Mouse (Mus musculus): ENCODE measurements at regions not wholly inside any gene's neighbourhood (a gene's known extent, or its start where the extent isn't known, plus 50 kb on each side); places are given as distances from the start of the nearest gene placed in this dataset.

- TF ChIP-seq CTCF (IDR thresholded peaks at IDR 0.05; ENCODE audit: borderline replicate concordance, control insufficient read depth, extremely low read depth, insufficient read depth, low read length, poor library complexity): no peak
- no peak for TF ChIP-seq POLR2A (IDR thresholded peaks at IDR 0.05; ENCODE audit: control insufficient read depth, extremely low read depth, insufficient read depth, low read length, poor library complexity)
- Histone ChIP-seq H3K27me3 (ENCODE audit: control insufficient read depth, insufficient read depth, low read length) (no peaks in the 10 kb centered on the region), H3K4me1 (replicated peaks; ENCODE audit: control insufficient read depth, insufficient read depth, low read length) (no peaks in the 10 kb centered on the region), H3K36me3 (ENCODE audit: control insufficient read depth, insufficient read depth, low read length) (no peaks in the 10 kb centered on the region), H3K4me3 (ENCODE audit: control insufficient read depth, insufficient read depth, low read length) (no peak overlapping the region), H3K27ac (ENCODE audit: control insufficient read depth, insufficient read depth, low read length) (no peak overlapping the region)
- 54% methylated on average over 10 of the region's 10 CpGs for WGBS
- DNase-seq: no peak
Observed at GRCm38 (mm10) chr11:56159412-56160074, 118.7 kb upstream of the Nmur2 start.

GRCm38 (mm10) chr11:56150825-56151342 lies 110.1 kb upstream of the Nmur2 start:
- H3K27ac ChIP-seq (ENCODE audit: control insufficient read depth, insufficient read depth, low read length): no peak overlapping the region
- TF ChIP-seq CTCF (IDR thresholded peaks at IDR 0.05; ENCODE audit: borderline replicate concordance, control insufficient read depth, extremely low read depth, insufficient read depth, low read length, poor library complexity) (no peak), POLR2A (IDR thresholded peaks at IDR 0.05; ENCODE audit: control insufficient read depth, extremely low read depth, insufficient read depth, low read length, poor library complexity) (no peak)
- WGBS: 67% methylated on average over 13 of the region's 13 CpGs
- H3K4me1 ChIP-seq (replicated peaks; ENCODE audit: control insufficient read depth, insufficient read depth, low read length): no peaks in the 10 kb centered on the region
- no peaks in the 10 kb centered on the region for H3K36me3 ChIP-seq (ENCODE audit: control insufficient read depth, insufficient read depth, low read length)
- no peaks in the 10 kb centered on the region for H3K27me3 ChIP-seq (ENCODE audit: control insufficient read depth, insufficient read depth, low read length)
- no peak for DNase-seq
- H3K4me3 ChIP-seq (ENCODE audit: control insufficient read depth, insufficient read depth, low read length): no peak overlapping the region

- no peak overlapping the region for H3K4me3 ChIP-seq (ENCODE audit: control insufficient read depth, insufficient read depth, low read length)
- TF ChIP-seq CTCF (IDR thresholded peaks at IDR 0.05; ENCODE audit: borderline replicate concordance, control insufficient read depth, extremely low read depth, insufficient read depth, low read length, poor library complexity): no peak
- TF ChIP-seq POLR2A (IDR thresholded peaks at IDR 0.05; ENCODE audit: control insufficient read depth, extremely low read depth, insufficient read depth, low read length, poor library complexity): no peak
- no peaks in the 10 kb centered on the region for H3K36me3 ChIP-seq (ENCODE audit: control insufficient read depth, insufficient read depth, low read length)
- no peak for DNase-seq
- no peaks in the 10 kb centered on the region for H3K4me1 ChIP-seq (replicated peaks; ENCODE audit: control insufficient read depth, insufficient read depth, low read length)
- H3K27me3 ChIP-seq (ENCODE audit: control insufficient read depth, insufficient read depth, low read length): no peaks in the 10 kb centered on the region
- 54% methylated on average over 1 of the region's 1 CpGs for WGBS
- H3K27ac ChIP-seq (ENCODE audit: control insufficient read depth, insufficient read depth, low read length): no peak overlapping the region
Observed at GRCm38 (mm10) chr11:56149752-56150151, 108.9 kb upstream of the Nmur2 start.

GRCm38 (mm10) chr11:56148956-56149355 lies 108.1 kb upstream of the Nmur2 start:
- no peak for TF ChIP-seq POLR2A (IDR thresholded peaks at IDR 0.05; ENCODE audit: control insufficient read depth, extremely low read depth, insufficient read depth, low read length, poor library complexity)
- no peak for TF ChIP-seq CTCF (IDR thresholded peaks at IDR 0.05; ENCODE audit: borderline replicate concordance, control insufficient read depth, extremely low read depth, insufficient read depth, low read length, poor library complexity)
- Histone ChIP-seq H3K4me1 (replicated peaks; ENCODE audit: control insufficient read depth, insufficient read depth, low read length) (no peaks in the 10 kb centered on the region), H3K4me3 (ENCODE audit: control insufficient read depth, insufficient read depth, low read length) (no peak overlapping the region), H3K36me3 (ENCODE audit: control insufficient read depth, insufficient read depth, low read length) (no peaks in the 10 kb centered on the region), H3K27ac (ENCODE audit: control insufficient read depth, insufficient read depth, low read length) (no peak overlapping the region), H3K27me3 (ENCODE audit: control insufficient read depth, insufficient read depth, low read length) (no peaks in the 10 kb centered on the region)
- WGBS: 73% methylated on average over 1 of the region's 1 CpGs
- DNase-seq: no peak

- no peaks in the 10 kb centered on the region for H3K27me3 ChIP-seq (ENCODE audit: control insufficient read depth, insufficient read depth, low read length)
- no peak overlapping the region for H3K27ac ChIP-seq (ENCODE audit: control insufficient read depth, insufficient read depth, low read length)
- 82% methylated on average over 5 of the region's 5 CpGs for WGBS
- H3K4me1 ChIP-seq (replicated peaks; ENCODE audit: control insufficient read depth, insufficient read depth, low read length): no peaks in the 10 kb centered on the region
- no peak for DNase-seq
- TF ChIP-seq POLR2A (IDR thresholded peaks at IDR 0.05; ENCODE audit: control insufficient read depth, extremely low read depth, insufficient read depth, low read length, poor library complexity): no peak
- no peak for TF ChIP-seq CTCF (IDR thresholded peaks at IDR 0.05; ENCODE audit: borderline replicate concordance, control insufficient read depth, extremely low read depth, insufficient read depth, low read length, poor library complexity)
- H3K36me3 ChIP-seq (ENCODE audit: control insufficient read depth, insufficient read depth, low read length): no peaks in the 10 kb centered on the region
- no peak overlapping the region for H3K4me3 ChIP-seq (ENCODE audit: control insufficient read depth, insufficient read depth, low read length)
Observed at GRCm38 (mm10) chr11:56146708-56147107, 105.9 kb upstream of the Nmur2 start.

- Histone ChIP-seq H3K27ac (ENCODE audit: control insufficient read depth, insufficient read depth, low read length) (no peak overlapping the region), H3K4me1 (replicated peaks; ENCODE audit: control insufficient read depth, insufficient read depth, low read length) (no peaks in the 10 kb centered on the region), H3K36me3 (ENCODE audit: control insufficient read depth, insufficient read depth, low read length) (no peaks in the 10 kb centered on the region), H3K27me3 (ENCODE audit: control insufficient read depth, insufficient read depth, low read length) (no peaks in the 10 kb centered on the region), H3K4me3 (ENCODE audit: control insufficient read depth, insufficient read depth, low read length) (no peak overlapping the region)
- no peak for DNase-seq
- TF ChIP-seq CTCF (IDR thresholded peaks at IDR 0.05; ENCODE audit: borderline replicate concordance, control insufficient read depth, extremely low read depth, insufficient read depth, low read length, poor library complexity) (peak; percentile 33; the same call in 1 of the 2 replicates), POLR2A (IDR thresholded peaks at IDR 0.05; ENCODE audit: control insufficient read depth, extremely low read depth, insufficient read depth, low read length, poor library complexity) (no peak)
- 39% methylated on average over 15 of the region's 15 CpGs for WGBS
Observed at GRCm38 (mm10) chr11:56131339-56131823, 90.6 kb upstream of the Nmur2 start.

Data from thymus, adult 2 months (tissue).